Mouse (Mus musculus): Measurements from ENCODE around the gene Akap10.

DNA sequence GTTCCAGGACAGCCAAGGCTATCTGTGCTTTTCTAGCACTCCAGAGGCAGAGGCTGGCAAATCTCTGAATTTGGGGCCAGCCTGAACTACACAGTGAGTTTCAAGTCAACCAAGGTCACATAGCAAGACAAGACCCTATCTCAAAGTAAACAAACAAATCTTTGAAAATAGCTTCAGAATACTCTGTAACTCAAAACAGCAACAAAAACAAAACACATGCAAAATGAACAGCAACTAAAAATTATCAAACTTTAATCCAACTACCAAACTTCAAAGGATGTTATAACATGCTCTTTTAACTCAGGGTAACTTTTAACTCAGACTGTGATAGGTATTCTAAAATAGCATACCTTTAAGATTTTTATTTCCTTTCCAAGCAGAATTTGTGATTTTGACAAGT is 77.1 kb downstream of the Akap10 start:
- TF ChIP-seq CTCF (IDR thresholded peaks at IDR 0.05; ENCODE audit: low read depth, low read length), result no peak
- no peak for TF ChIP-seq POLR2A (IDR thresholded peaks at IDR 0.05; ENCODE audit: borderline replicate concordance, low read depth, low read length)

Measured in bone marrow macrophage, adult 2 months (primary cell).